Mouse (Mus musculus) erythroblast, embryonic 14.5 days (primary cell): ENCODE data around the gene Celsr3. TPM values are rescaled to one million over a fixed set of nuclear protein-coding genes. Genes with fewer than 3 reads are reported as not detected.

Source experiments
- H3K27me3 ChIP-seq: 2 replicates; pipeline ENCODE4 v1.6.1; 2012; ENCODE audit warnings: inconsistent platforms; ENCODE audit not compliant: control insufficient read depth
- H3K36me3 ChIP-seq: 2 replicates; pipeline ENCODE4 v1.6.1; 2012; ENCODE audit warnings: mild to moderate bottlenecking, inconsistent platforms; ENCODE audit not compliant: control insufficient read depth
- H3K4me1 ChIP-seq: 2 replicates; pipeline ENCODE4 v1.6.1; 2012; ENCODE audit warnings: inconsistent platforms; ENCODE audit not compliant: control insufficient read depth
- H3K4me3 ChIP-seq: replicated peaks from 2 replicates; pipeline ENCODE3; 2012; ENCODE audit warnings: moderate library complexity, mild to moderate bottlenecking, inconsistent platforms
- H3K9me3 ChIP-seq: 2 replicates; pipeline ENCODE4 v1.6.1; 2012; ENCODE audit warnings: low read length, inconsistent platforms, mixed read lengths; ENCODE audit not compliant: control insufficient read depth
- GATA1 ChIP-seq: IDR thresholded peaks from 2 replicates; pipeline ENCODE4 v1.6.1; 2012; ENCODE audit warnings: low read length, inconsistent platforms, mixed read lengths
- TAL1 ChIP-seq: IDR thresholded peaks from 3 replicates; pipeline ENCODE4 v1.6.1; 2012; ENCODE audit warnings: low read length, inconsistent platforms, mixed read lengths
- polyA plus RNA-seq: library from polyadenylated mRNA; stranded (reverse); fragments of >175 nt; gene quantifications from 2 replicates; pipeline ENCODE4 v1.2.3, GENCODE M21; 2012

Gene Celsr3
- polyA plus RNA-seq, 1 experiment: 0.01 TPM

DNA sequence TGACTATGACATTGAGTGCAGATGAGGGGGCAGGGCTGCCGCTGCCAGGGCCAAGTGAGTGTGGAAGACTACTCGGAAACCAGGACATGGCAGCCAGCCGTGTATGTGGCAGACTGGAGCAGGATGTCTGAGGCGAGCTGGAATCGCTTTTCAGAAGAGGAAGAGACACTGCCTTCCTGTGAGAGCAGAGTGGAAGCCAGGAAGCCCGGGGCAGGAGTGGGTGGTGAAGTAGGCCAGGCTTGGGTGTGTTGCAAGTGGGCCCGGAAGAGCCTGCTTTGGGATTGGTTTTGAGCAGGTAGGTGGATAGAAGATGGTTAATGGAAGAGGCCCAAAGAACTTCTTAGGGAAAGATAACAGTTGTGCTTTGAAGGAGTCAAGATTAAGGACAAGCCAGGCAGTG lies 10.6 kb upstream of the Celsr3 start:
- no peaks in the 10 kb centered on the region for H3K4me1 ChIP-seq
- peaks cover 56% of the 10 kb centered on the region for H3K36me3 ChIP-seq
- no peaks in the 10 kb centered on the region for H3K9me3 ChIP-seq
- peaks cover 3% of the 10 kb centered on the region; the same call in 1 of the 2 replicates for H3K27me3 ChIP-seq
- no peak overlapping the region for H3K4me3 ChIP-seq
- no peak for TF ChIP-seq TAL1
- no peak for TF ChIP-seq GATA1

GRCm38 (mm10) chr9:108819495-108819894 lies 6.6 kb upstream of the Celsr3 start:
- peaks cover 38% of the 10 kb centered on the region for H3K27me3 ChIP-seq
- TF ChIP-seq GATA1 (no peak), TAL1 (no peak)
- no peak overlapping the region for H3K4me3 ChIP-seq
- peaks cover 27% of the 10 kb centered on the region for H3K36me3 ChIP-seq
- no peaks in the 10 kb centered on the region for H3K9me3 ChIP-seq
- H3K4me1 ChIP-seq: no peaks in the 10 kb centered on the region

DNA sequence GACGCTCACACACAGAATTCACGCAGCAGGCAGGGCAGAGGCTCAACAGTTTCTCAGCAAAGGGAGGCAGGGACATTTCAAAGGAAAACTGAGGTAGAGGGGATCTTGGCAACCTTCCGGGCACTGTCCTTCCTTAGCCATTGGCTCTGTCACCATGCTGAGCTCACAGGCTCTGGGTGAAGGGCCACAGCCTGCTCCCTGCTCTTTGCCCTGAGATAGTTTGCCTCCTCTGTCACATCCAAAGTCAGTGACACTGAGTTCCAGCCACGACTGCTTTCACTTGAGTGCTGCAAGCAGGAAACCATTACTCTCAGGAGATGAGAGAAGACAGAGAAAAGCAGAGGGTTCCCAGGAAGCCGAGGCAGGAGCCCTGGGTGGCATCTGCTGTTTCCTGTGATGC lies 6.0 kb upstream of the Celsr3 start:
- Histone ChIP-seq H3K36me3 (peaks cover 21% of the 10 kb centered on the region), H3K4me3 (no peak overlapping the region), H3K9me3 (peaks cover 5% of the 10 kb centered on the region; the same call in 1 of the 2 replicates), H3K4me1 (no peaks in the 10 kb centered on the region), H3K27me3 (peaks cover 44% of the 10 kb centered on the region)
- TF ChIP-seq GATA1: no peak
- TF ChIP-seq TAL1: no peak

DNA sequence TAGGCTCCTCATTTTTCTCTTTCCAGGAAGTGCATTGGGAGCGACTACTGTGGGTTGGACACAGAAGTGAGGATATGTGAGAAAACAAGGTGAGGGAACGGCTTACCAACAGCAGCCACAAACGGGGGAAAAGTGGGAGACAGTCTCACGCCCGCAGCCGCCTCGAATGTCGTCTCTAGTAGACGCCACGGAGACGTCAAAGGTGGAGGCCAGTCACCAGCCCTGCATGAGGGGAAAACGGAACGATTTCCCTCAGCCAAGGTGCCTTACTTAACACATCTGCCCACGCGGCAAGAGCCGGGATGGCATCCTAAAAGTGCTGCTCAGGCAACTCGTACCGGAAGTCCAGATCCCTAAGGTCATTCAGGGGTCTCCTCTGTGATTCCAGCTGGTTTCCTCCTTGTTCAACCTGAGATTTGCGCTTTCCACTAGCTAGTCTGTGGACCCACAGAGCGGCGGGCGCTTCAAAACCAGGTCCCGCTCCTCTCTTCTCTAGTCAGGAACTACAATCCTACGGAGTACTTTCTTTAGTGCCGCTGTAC lies 1.9 kb upstream of the Celsr3 start:
- Histone ChIP-seq H3K9me3 (peaks cover 22% of the 10 kb centered on the region), H3K4me1 (peaks cover 17% of the 10 kb centered on the region), H3K36me3 (no peaks in the 10 kb centered on the region), H3K27me3 (peaks cover 85% of the 10 kb centered on the region), H3K4me3 (no peak overlapping the region)
- TF ChIP-seq TAL1: no peak
- no peak for TF ChIP-seq GATA1

- TF ChIP-seq TAL1 (no peak), GATA1 (no peak)
- peaks cover 92% of the 10 kb centered on the region for H3K27me3 ChIP-seq
- H3K4me3 ChIP-seq: no peak overlapping the region
- peaks cover 22% of the 10 kb centered on the region for H3K9me3 ChIP-seq
- peaks cover 17% of the 10 kb centered on the region for H3K4me1 ChIP-seq
- no peaks in the 10 kb centered on the region for H3K36me3 ChIP-seq
Observed at GRCm38 (mm10) chr9:108824755-108825413, 1.2 kb upstream of the Celsr3 start.

DNA sequence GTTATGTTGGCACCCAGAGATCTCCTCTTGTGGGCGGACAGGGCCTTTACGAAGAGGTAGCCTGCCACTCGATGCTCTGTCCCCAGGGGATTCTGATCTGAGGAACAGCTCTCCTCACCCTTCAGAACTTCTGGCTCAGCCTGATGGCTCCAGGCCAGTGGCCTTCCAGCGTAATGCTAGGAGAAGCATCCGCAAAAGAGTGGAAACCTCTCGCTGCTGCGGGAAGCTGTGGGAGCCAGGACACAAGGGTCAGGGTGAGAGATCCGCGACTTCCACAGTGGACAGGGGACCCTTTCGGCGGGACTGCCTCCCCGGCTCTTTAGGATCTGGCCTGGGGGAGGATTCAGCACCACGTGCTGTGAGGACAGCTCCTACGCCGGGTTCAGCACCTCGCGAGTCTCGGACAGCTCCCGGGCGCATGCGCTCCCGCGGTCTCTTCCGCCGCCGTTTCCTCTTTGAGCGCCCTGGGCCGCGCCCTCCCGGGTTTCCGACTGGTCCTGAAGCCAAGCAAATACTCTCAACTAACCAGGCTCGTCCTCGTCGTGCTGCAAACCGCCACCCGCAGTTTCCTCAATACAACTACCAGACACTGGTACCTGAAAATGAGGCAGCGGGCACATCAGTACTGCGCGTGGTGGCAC lies 700 bp downstream of the Celsr3 start:
- no peaks in the 10 kb centered on the region for H3K36me3 ChIP-seq
- peaks cover 25% of the 10 kb centered on the region for H3K9me3 ChIP-seq
- H3K27me3 ChIP-seq: peaks cover 99% of the 10 kb centered on the region
- peak overlapping the region; percentile 25 for H3K4me3 ChIP-seq
- H3K4me1 ChIP-seq: peaks cover 22% of the 10 kb centered on the region
- no peak for TF ChIP-seq TAL1
- TF ChIP-seq GATA1: no peak

DNA sequence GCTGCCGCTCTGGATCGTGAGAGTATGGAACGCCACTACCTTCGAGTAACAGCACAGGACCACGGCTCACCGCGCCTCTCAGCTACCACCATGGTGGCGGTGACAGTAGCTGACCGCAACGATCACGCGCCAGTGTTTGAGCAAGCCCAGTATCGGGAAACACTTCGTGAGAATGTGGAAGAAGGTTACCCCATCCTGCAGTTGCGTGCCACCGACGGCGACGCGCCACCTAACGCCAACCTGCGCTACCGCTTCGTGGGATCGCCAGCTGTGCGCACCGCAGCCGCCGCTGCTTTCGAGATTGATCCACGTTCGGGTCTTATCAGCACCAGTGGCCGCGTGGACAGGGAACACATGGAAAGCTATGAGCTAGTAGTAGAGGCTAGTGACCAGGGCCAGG lies 1.3 kb downstream of the Celsr3 start:
- H3K4me1 ChIP-seq: peaks cover 28% of the 10 kb centered on the region
- peak overlapping the region; percentile 17 for H3K4me3 ChIP-seq
- no peaks in the 10 kb centered on the region for H3K36me3 ChIP-seq
- H3K27me3 ChIP-seq: peaks cover 100% of the 10 kb centered on the region
- H3K9me3 ChIP-seq: peaks cover 29% of the 10 kb centered on the region
- no peak for TF ChIP-seq TAL1

DNA sequence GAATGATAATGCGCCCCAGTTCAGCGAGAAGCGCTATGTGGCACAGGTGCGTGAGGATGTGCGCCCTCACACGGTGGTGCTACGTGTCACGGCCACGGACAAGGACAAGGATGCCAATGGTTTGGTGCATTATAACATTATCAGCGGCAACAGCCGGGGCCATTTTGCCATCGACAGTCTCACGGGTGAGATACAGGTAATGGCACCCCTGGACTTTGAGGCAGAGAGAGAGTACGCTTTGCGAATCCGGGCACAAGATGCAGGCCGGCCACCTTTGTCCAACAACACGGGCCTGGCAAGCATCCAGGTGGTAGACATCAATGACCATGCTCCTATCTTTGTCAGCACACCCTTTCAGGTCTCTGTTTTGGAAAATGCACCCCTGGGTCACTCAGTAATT lies 1.8 kb downstream of the Celsr3 start:
- peaks cover 31% of the 10 kb centered on the region for H3K9me3 ChIP-seq
- H3K27me3 ChIP-seq: peaks cover 100% of the 10 kb centered on the region
- TF ChIP-seq TAL1 (no peak), GATA1 (no peak)
- H3K4me3 ChIP-seq: no peak overlapping the region
- no peaks in the 10 kb centered on the region for H3K36me3 ChIP-seq
- peaks cover 33% of the 10 kb centered on the region for H3K4me1 ChIP-seq

GRCm38 (mm10) chr9:108831637-108832036 lies 5.5 kb downstream of the Celsr3 start:
- Histone ChIP-seq H3K4me3 (peak overlapping the region; percentile 58), H3K36me3 (no peaks in the 10 kb centered on the region), H3K9me3 (peaks cover 15% of the 10 kb centered on the region), H3K27me3 (peaks cover 84% of the 10 kb centered on the region), H3K4me1 (peaks cover 27% of the 10 kb centered on the region)
- TF ChIP-seq GATA1 (no peak), TAL1 (no peak)
